Mouse (Mus musculus): ENCODE measurements around the gene Bicd2.

- TF ChIP-seq CTCF (IDR thresholded peaks at IDR 0.05; ENCODE audit: borderline replicate concordance, extremely low read depth, insufficient read depth, insufficient read length) (no peak), POLR2A (IDR thresholded peaks at IDR 0.05; ENCODE audit: borderline replicate concordance, extremely low read depth, insufficient read depth, insufficient read length, poor library complexity, severe bottlenecking) (no peak)
These were observed 89.1 kb downstream of the Bicd2 start for GRCm38 (mm10) chr13:49430529-49430928.

All from brain, embryonic 14.5 days (tissue).